Mouse (Mus musculus): Measurements from ENCODE around the gene Tat. TPM values are rescaled to one million over a fixed set of nuclear protein-coding genes. Genes with fewer than 3 reads are reported as not detected.

Tat gene
- polyA plus RNA-seq, 1 experiment, result not detected

- no peak overlapping the region for H3K27ac ChIP-seq (ENCODE audit: insufficient read depth, low read length)
- H3K4me3 ChIP-seq (ENCODE audit: insufficient read depth, low read length), result no peak overlapping the region
- H3K4me1 ChIP-seq (ENCODE audit: control insufficient read depth, insufficient read depth, low read length), result 0 out of 2 replicates have a peak, but pooled peaks cover 2% of the 10 kb centered on the region
- TF ChIP-seq CTCF (IDR thresholded peaks at IDR 0.05; ENCODE audit: extremely low read depth, insufficient read depth, low read length) (no peak), POLR2A (IDR thresholded peaks at IDR 0.05; ENCODE audit: extremely low read depth, insufficient read depth, low read length) (no peak)
These were observed 32.8 kb upstream of the Tat start for GRCm38 (mm10) chr8:109957167-109958028.

- Histone ChIP-seq H3K4me1 (ENCODE audit: control insufficient read depth, insufficient read depth, low read length) (no peaks in the 10 kb centered on the region), H3K27ac (ENCODE audit: insufficient read depth, low read length) (no peak overlapping the region), H3K4me3 (ENCODE audit: insufficient read depth, low read length) (no peak overlapping the region)
- TF ChIP-seq POLR2A (IDR thresholded peaks at IDR 0.05; ENCODE audit: extremely low read depth, insufficient read depth, low read length) (no peak), CTCF (IDR thresholded peaks at IDR 0.05; ENCODE audit: extremely low read depth, insufficient read depth, low read length) (no peak)
These were observed 32.1 kb upstream of the Tat start for GRCm38 (mm10) chr8:109958036-109958655.

GRCm38 (mm10) chr8:109959112-109959511 lies 31.1 kb upstream of the Tat start:
- Histone ChIP-seq H3K4me1 (ENCODE audit: control insufficient read depth, insufficient read depth, low read length) (no peaks in the 10 kb centered on the region), H3K27ac (ENCODE audit: insufficient read depth, low read length) (no peak overlapping the region), H3K4me3 (ENCODE audit: insufficient read depth, low read length) (no peak overlapping the region)
- TF ChIP-seq CTCF (IDR thresholded peaks at IDR 0.05; ENCODE audit: extremely low read depth, insufficient read depth, low read length) (no peak), POLR2A (IDR thresholded peaks at IDR 0.05; ENCODE audit: extremely low read depth, insufficient read depth, low read length) (no peak)

DNA sequence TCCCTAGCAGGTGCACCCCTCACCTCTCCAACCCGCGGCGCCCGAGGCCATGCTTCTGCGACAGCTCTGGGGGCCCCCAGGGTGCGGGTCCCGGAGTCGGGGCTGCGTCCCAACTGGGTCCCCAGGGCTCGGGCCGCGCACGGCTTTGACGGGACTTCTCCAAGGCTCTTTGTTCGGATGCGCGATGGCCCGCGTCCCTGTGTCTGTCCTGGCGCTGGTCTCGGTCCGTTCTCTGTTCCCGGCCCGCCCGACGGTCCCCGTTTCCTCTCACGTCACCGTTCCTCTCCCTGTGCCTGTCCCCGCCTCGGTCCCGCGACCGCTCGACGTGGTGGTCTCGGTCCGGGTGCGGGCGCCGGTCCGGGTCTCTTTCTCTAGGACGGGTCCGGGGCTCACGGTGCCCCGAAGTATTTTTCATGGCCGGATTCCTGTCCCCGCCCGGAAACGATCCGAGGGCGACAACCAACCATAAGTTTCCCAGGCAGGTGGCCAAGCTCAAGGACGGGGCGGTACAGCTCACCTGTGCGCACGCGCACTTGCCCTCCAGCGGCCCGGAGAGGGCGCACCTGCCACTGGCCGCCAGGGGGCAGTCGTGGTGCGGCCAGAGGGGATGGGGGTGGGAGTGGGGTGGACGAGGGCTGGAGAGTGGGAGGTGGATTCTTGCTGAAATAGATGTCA lies 28.4 kb upstream of the Tat start, which contains the start of gene Marveld3:
TSS of gene Marveld3 (minus strand) at position 511 of the 675 bp plus-strand sequence.
- no peak for TF ChIP-seq POLR2A (IDR thresholded peaks at IDR 0.05; ENCODE audit: extremely low read depth, insufficient read depth, low read length)
- TF ChIP-seq CTCF (IDR thresholded peaks at IDR 0.05; ENCODE audit: extremely low read depth, insufficient read depth, low read length), result peak; percentile 32
- H3K4me1 ChIP-seq (ENCODE audit: control insufficient read depth, insufficient read depth, low read length), result no peaks in the 10 kb centered on the region
- peak within 1 kb of the TSS; percentile 12; the same call in 1 of the 2 replicates for H3K4me3 ChIP-seq (ENCODE audit: insufficient read depth, low read length)
- no peak within 1 kb of the TSS for H3K27ac ChIP-seq (ENCODE audit: insufficient read depth, low read length)

- Histone ChIP-seq H3K4me1 (ENCODE audit: control insufficient read depth, insufficient read depth, low read length) (no peaks in the 10 kb centered on the region), H3K4me3 (ENCODE audit: insufficient read depth, low read length) (no peak overlapping the region), H3K27ac (ENCODE audit: insufficient read depth, low read length) (no peak overlapping the region)
- TF ChIP-seq POLR2A (IDR thresholded peaks at IDR 0.05; ENCODE audit: extremely low read depth, insufficient read depth, low read length) (no peak), CTCF (IDR thresholded peaks at IDR 0.05; ENCODE audit: extremely low read depth, insufficient read depth, low read length) (no peak)
These were observed 27.3 kb upstream of the Tat start for GRCm38 (mm10) chr8:109962896-109963295.

- TF ChIP-seq CTCF (IDR thresholded peaks at IDR 0.05; ENCODE audit: extremely low read depth, insufficient read depth, low read length) (no peak), POLR2A (IDR thresholded peaks at IDR 0.05; ENCODE audit: extremely low read depth, insufficient read depth, low read length) (no peak)
- H3K4me1 ChIP-seq (ENCODE audit: control insufficient read depth, insufficient read depth, low read length), result no peaks in the 10 kb centered on the region
- H3K27ac ChIP-seq (ENCODE audit: insufficient read depth, low read length), result no peak overlapping the region
- no peak overlapping the region for H3K4me3 ChIP-seq (ENCODE audit: insufficient read depth, low read length)
These were observed 26.8 kb upstream of the Tat start for GRCm38 (mm10) chr8:109963421-109963820.

- no peak overlapping the region for H3K27ac ChIP-seq (ENCODE audit: insufficient read depth, low read length)
- TF ChIP-seq CTCF (IDR thresholded peaks at IDR 0.05; ENCODE audit: extremely low read depth, insufficient read depth, low read length), result no peak
- TF ChIP-seq POLR2A (IDR thresholded peaks at IDR 0.05; ENCODE audit: extremely low read depth, insufficient read depth, low read length), result no peak
These were observed 26.1 kb upstream of the Tat start for GRCm38 (mm10) chr8:109964106-109964505.

GRCm38 (mm10) chr8:109968837-109969236 lies 21.4 kb upstream of the Tat start:
- no peak for TF ChIP-seq POLR2A (IDR thresholded peaks at IDR 0.05; ENCODE audit: extremely low read depth, insufficient read depth, low read length)
- no peak for TF ChIP-seq CTCF (IDR thresholded peaks at IDR 0.05; ENCODE audit: extremely low read depth, insufficient read depth, low read length)
- Histone ChIP-seq H3K4me1 (ENCODE audit: control insufficient read depth, insufficient read depth, low read length) (no peaks in the 10 kb centered on the region), H3K27ac (ENCODE audit: insufficient read depth, low read length) (no peak overlapping the region), H3K4me3 (ENCODE audit: insufficient read depth, low read length) (no peak overlapping the region)

More at GRCm38 (mm10) chr8:109964106-109964505, 26.1 kb upstream of the Tat start:
- H3K4me3 ChIP-seq (ENCODE audit: insufficient read depth, low read length), result no peak overlapping the region
- no peaks in the 10 kb centered on the region for H3K4me1 ChIP-seq (ENCODE audit: control insufficient read depth, insufficient read depth, low read length)

- Histone ChIP-seq H3K4me3 (ENCODE audit: insufficient read depth, low read length) (no peak overlapping the region), H3K27ac (ENCODE audit: insufficient read depth, low read length) (no peak overlapping the region), H3K4me1 (ENCODE audit: control insufficient read depth, insufficient read depth, low read length) (no peaks in the 10 kb centered on the region)
- TF ChIP-seq POLR2A (IDR thresholded peaks at IDR 0.05; ENCODE audit: extremely low read depth, insufficient read depth, low read length) (no peak), CTCF (IDR thresholded peaks at IDR 0.05; ENCODE audit: extremely low read depth, insufficient read depth, low read length) (peak; percentile 64)
These were observed 19.9 kb upstream of the Tat start for GRCm38 (mm10) chr8:109970323-109970722.
